Mouse (Mus musculus): ENCODE measurements around the gene Slc24a3. TPM values are rescaled to one million over a fixed set of nuclear protein-coding genes. Genes with fewer than 3 reads are reported as not detected.

The Slc24a3 gene
- polyA plus RNA-seq, 1 experiment from 2014 or later = 3.2 TPM

- Histone ChIP-seq H3K9me3 (no peaks in the 10 kb centered on the region), H3K4me2 (replicated peaks) (no peak overlapping the region), H3K27ac (replicated peaks) (no peak overlapping the region), H3K36me3 (no peaks in the 10 kb centered on the region), H3K9ac (replicated peaks) (no peak overlapping the region), H3K4me1 (no peaks in the 10 kb centered on the region), H3K4me3 (no peak overlapping the region), H3K27me3 (no peaks in the 10 kb centered on the region)
- no peak for ATAC-seq (ENCODE audit: low FRiP score, low read depth)
- 91% methylated on average over 2 of the region's 2 CpGs for WGBS
These were observed 49.0 kb downstream of the Slc24a3 start for GRCm38 (mm10) chr2:145216580-145216979.

GRCm38 (mm10) chr2:145217422-145217821 is 49.9 kb downstream of the Slc24a3 start:
- H3K4me1 ChIP-seq = no peaks in the 10 kb centered on the region
- no peak overlapping the region for H3K9ac ChIP-seq (replicated peaks)
- no peak overlapping the region for H3K27ac ChIP-seq (replicated peaks)
- no peaks in the 10 kb centered on the region for H3K36me3 ChIP-seq
- H3K9me3 ChIP-seq = no peaks in the 10 kb centered on the region
- ATAC-seq (ENCODE audit: low FRiP score, low read depth) = no peak
- no peak overlapping the region for H3K4me2 ChIP-seq (replicated peaks)
- H3K27me3 ChIP-seq = no peaks in the 10 kb centered on the region
- WGBS = 92% methylated on average over 2 of the region's 2 CpGs
- no peak overlapping the region for H3K4me3 ChIP-seq

DNA sequence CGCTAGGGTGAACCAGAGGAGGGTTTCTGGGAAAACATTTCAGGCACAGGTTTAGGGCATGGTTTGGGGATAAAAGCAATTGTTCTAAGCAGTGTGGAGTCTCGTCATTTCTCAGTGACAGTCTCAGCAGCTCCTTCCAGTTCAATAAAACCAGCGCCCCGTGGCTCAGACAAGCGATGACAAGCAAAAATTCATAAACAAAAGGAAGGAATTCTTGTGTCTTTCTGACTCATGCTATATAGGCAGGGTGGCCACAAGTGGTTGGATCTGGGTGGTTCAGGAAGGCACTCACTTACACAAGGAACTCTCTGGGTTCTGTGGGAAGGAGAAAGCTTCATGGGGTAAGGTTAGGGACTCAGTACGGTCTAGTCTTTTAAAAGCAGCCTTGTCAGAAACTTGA is 51.7 kb downstream of the Slc24a3 start:
- no peaks in the 10 kb centered on the region for H3K4me1 ChIP-seq
- H3K4me3 ChIP-seq = no peak overlapping the region
- no peak overlapping the region for H3K9ac ChIP-seq (replicated peaks)
- no peak overlapping the region for H3K27ac ChIP-seq (replicated peaks)
- no peaks in the 10 kb centered on the region for H3K36me3 ChIP-seq
- H3K4me2 ChIP-seq (replicated peaks) = no peak overlapping the region
- no peak for ATAC-seq (ENCODE audit: low FRiP score, low read depth)
- no peaks in the 10 kb centered on the region for H3K9me3 ChIP-seq
- H3K27me3 ChIP-seq = no peaks in the 10 kb centered on the region
- 77% methylated on average over 6 of the region's 6 CpGs for WGBS

- Histone ChIP-seq H3K27ac (replicated peaks) (no peak overlapping the region), H3K4me3 (no peak overlapping the region), H3K9me3 (no peaks in the 10 kb centered on the region), H3K36me3 (no peaks in the 10 kb centered on the region), H3K4me1 (no peaks in the 10 kb centered on the region), H3K27me3 (no peaks in the 10 kb centered on the region), H3K4me2 (replicated peaks) (no peak overlapping the region), H3K9ac (replicated peaks) (no peak overlapping the region)
- 86% methylated on average over 4 of the region's 4 CpGs for WGBS
- ATAC-seq (ENCODE audit: low FRiP score, low read depth) = no peak
These were observed 56.1 kb downstream of the Slc24a3 start for GRCm38 (mm10) chr2:145223646-145224045.

DNA sequence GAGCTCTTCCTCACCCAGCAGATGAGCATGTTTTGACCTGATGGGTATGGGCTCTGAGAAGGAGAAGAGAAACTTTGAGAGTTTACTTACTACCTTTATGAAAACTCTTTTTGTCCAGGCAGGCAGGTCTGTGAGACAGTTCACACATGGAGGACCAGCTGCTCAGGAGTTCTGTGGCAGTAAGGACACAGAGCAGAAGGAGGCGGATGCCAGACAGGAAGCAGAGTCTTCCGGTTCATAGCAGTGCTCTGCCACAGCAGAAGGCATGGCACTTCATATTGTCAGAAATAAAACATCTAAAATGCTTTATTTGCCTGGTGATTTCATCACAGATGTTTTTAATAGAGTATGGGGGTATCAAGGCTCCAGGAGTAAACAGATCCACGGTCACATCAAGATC is 58.1 kb downstream of the Slc24a3 start:
- Histone ChIP-seq H3K4me2 (replicated peaks) (no peak overlapping the region), H3K36me3 (no peaks in the 10 kb centered on the region), H3K4me3 (no peak overlapping the region), H3K9ac (replicated peaks) (no peak overlapping the region), H3K9me3 (no peaks in the 10 kb centered on the region), H3K27me3 (no peaks in the 10 kb centered on the region), H3K4me1 (no peaks in the 10 kb centered on the region), H3K27ac (replicated peaks) (no peak overlapping the region)
- WGBS = 81% methylated on average over 3 of the region's 3 CpGs
- ATAC-seq (ENCODE audit: low FRiP score, low read depth) = no peak

DNA sequence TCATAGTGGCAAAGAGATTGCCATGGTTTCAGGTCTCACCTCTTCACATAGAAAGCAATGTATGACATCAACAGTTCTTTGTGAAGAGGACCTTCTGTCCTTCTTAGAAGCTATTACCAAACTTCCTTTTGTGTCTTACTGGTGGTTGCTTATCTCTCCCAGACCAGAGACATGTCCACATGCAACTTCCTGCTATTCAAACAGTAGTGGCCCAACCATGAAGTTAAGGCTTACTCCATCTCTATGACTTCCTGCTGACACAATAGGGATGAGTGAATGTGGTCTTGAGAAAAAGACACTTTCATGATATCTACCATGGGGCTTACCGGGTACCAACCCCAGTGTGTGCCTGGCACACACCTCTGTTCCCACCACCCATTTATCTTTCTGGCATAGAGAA is 58.5 kb downstream of the Slc24a3 start:
- H3K27ac ChIP-seq (replicated peaks) = no peak overlapping the region
- H3K9me3 ChIP-seq = no peaks in the 10 kb centered on the region
- WGBS = 90% methylated on average over 1 of the region's 1 CpGs
- H3K4me2 ChIP-seq (replicated peaks) = no peak overlapping the region
- no peaks in the 10 kb centered on the region for H3K36me3 ChIP-seq
- H3K4me1 ChIP-seq = no peaks in the 10 kb centered on the region
- no peak for ATAC-seq (ENCODE audit: low FRiP score, low read depth)
- H3K9ac ChIP-seq (replicated peaks) = no peak overlapping the region
- no peak overlapping the region for H3K4me3 ChIP-seq
- no peaks in the 10 kb centered on the region for H3K27me3 ChIP-seq

DNA sequence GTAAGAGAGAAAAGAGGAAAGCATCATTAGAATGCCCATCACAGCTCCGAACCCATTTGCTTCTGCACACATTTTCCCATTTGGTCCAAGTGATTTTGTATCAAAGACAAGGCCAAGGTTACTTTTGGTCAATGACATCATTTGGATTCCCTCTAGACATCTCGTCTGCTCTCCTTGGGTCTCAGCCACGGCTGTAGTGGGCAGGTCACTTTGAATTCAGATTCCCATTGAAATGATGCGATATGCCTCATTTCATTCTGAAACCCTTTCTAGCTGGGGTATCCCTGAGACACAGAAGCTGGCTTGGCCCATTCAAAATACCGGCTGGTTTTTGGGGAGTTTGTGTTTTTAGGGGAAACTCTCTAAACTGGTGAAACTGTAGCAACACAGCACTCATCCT is 59.8 kb downstream of the Slc24a3 start:
- no peak for ATAC-seq (ENCODE audit: low FRiP score, low read depth)
- no peaks in the 10 kb centered on the region for H3K27me3 ChIP-seq
- no peak overlapping the region for H3K27ac ChIP-seq (replicated peaks)
- H3K9ac ChIP-seq (replicated peaks) = no peak overlapping the region
- H3K36me3 ChIP-seq = no peaks in the 10 kb centered on the region
- no peak overlapping the region for H3K4me2 ChIP-seq (replicated peaks)
- H3K4me1 ChIP-seq = no peaks in the 10 kb centered on the region
- WGBS = 87% methylated on average over 5 of the region's 5 CpGs
- no peak overlapping the region for H3K4me3 ChIP-seq
- H3K9me3 ChIP-seq = no peaks in the 10 kb centered on the region

DNA sequence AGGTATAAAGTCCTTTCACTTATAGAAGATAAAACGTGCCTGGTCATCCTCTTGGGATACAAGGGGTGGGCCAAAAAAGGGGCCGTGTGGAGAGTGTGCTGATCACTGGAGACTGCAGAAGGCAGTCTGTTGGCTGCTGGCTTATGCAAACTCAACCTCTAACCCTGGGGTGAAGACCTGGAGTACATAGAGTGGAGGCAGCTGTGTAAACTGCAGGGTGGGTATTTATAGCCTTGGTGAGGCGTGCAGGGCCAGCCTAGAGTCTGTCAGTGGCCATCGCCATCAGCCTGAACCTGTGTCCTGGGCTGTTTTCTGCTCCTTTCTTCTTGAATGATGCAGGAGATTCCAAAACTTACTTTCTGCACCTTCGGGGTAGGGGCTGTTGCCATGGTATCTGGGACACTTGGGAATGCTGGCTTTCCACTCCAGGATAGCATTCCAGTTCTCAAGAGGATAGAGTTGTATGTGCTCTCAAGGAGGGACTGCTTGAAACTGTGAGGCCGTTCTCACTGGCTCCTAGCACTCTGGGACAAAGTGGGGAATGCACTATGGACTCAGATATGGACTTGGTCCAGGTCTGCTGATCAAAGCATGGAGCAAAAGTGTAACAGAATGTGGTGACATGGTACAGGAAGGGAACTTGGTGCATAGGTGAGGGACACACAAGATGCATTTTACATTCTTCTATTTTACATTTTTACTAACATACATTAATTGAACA is 65.4 kb downstream of the Slc24a3 start:
- Histone ChIP-seq H3K4me1 (no peaks in the 10 kb centered on the region), H3K27ac (replicated peaks) (no peak overlapping the region), H3K4me3 (no peak overlapping the region), H3K9ac (replicated peaks) (no peak overlapping the region), H3K4me2 (replicated peaks) (no peak overlapping the region), H3K36me3 (no peaks in the 10 kb centered on the region), H3K9me3 (no peaks in the 10 kb centered on the region), H3K27me3 (no peaks in the 10 kb centered on the region)
- ATAC-seq (ENCODE audit: low FRiP score, low read depth) = 0 out of 2 replicates have a peak, but pooled peaks have one; percentile 27
- 44% methylated on average over 6 of the region's 6 CpGs for WGBS

- H3K4me2 ChIP-seq (replicated peaks) = no peak overlapping the region
- H3K9ac ChIP-seq (replicated peaks) = no peak overlapping the region
- H3K9me3 ChIP-seq = no peaks in the 10 kb centered on the region
- 75% methylated on average over 7 of the region's 7 CpGs for WGBS
- no peak for ATAC-seq (ENCODE audit: low FRiP score, low read depth)
- no peaks in the 10 kb centered on the region for H3K27me3 ChIP-seq
- H3K4me1 ChIP-seq = no peaks in the 10 kb centered on the region
- no peak overlapping the region for H3K27ac ChIP-seq (replicated peaks)
- no peak overlapping the region for H3K4me3 ChIP-seq
- H3K36me3 ChIP-seq = no peaks in the 10 kb centered on the region
These were observed 66.2 kb downstream of the Slc24a3 start for GRCm38 (mm10) chr2:145233547-145234398.

GRCm38 (mm10) chr2:145246384-145246783 is 78.8 kb downstream of the Slc24a3 start:
- no peaks in the 10 kb centered on the region for H3K4me1 ChIP-seq
- no peak overlapping the region for H3K27ac ChIP-seq (replicated peaks)
- no peaks in the 10 kb centered on the region for H3K27me3 ChIP-seq
- no peak overlapping the region for H3K9ac ChIP-seq (replicated peaks)
- no peak overlapping the region for H3K4me2 ChIP-seq (replicated peaks)
- H3K4me3 ChIP-seq = no peak overlapping the region
- H3K9me3 ChIP-seq = no peaks in the 10 kb centered on the region
- H3K36me3 ChIP-seq = no peaks in the 10 kb centered on the region
- no peak for ATAC-seq (ENCODE audit: low FRiP score, low read depth)
- WGBS = 90% methylated on average over 4 of the region's 4 CpGs

DNA sequence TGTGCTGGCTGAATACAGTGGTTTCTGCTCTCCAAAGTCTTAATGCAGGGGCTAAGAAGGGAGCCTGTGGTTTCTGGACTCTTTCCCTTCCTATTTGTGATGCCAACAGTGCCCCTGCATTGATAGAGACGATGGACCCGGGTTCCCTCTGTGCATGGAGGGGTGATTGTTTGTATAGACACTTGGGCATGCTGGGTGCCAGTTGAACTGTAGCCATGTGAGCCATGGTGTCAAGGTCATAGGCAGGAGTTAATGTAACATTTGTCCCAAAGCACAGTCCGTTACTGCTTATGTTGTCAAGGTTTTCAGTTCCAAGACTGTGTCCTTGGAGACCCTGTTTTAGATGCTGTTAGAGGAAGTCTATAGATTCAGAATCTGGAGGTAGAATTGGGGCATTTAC is 80.6 kb downstream of the Slc24a3 start:
- WGBS = 83% methylated on average over 3 of the region's 3 CpGs
- Histone ChIP-seq H3K36me3 (no peaks in the 10 kb centered on the region), H3K27ac (replicated peaks) (no peak overlapping the region), H3K27me3 (no peaks in the 10 kb centered on the region), H3K4me3 (no peak overlapping the region), H3K4me2 (replicated peaks) (no peak overlapping the region), H3K4me1 (no peaks in the 10 kb centered on the region), H3K9ac (replicated peaks) (no peak overlapping the region), H3K9me3 (no peaks in the 10 kb centered on the region)
- no peak for ATAC-seq (ENCODE audit: low FRiP score, low read depth)

- H3K9me3 ChIP-seq = no peaks in the 10 kb centered on the region
- H3K27me3 ChIP-seq = no peaks in the 10 kb centered on the region
- H3K36me3 ChIP-seq = no peaks in the 10 kb centered on the region
- H3K4me1 ChIP-seq = no peaks in the 10 kb centered on the region
- H3K9ac ChIP-seq (replicated peaks) = no peak overlapping the region
- 82% methylated on average over 3 of the region's 3 CpGs for WGBS
- no peak overlapping the region for H3K4me3 ChIP-seq
- ATAC-seq (ENCODE audit: low FRiP score, low read depth) = no peak
- H3K27ac ChIP-seq (replicated peaks) = no peak overlapping the region
- no peak overlapping the region for H3K4me2 ChIP-seq (replicated peaks)
These were observed 89.8 kb downstream of the Slc24a3 start for GRCm38 (mm10) chr2:145257332-145257731.

All from midbrain, embryonic 12.5 days (tissue).